Mouse (Mus musculus) kidney, adult 9 months (tissue): Measurements from ENCODE around the gene S1pr3.

Experiments used
- DNase-seq: peaks from one replicate; pipeline ENCODE4 v3.0.0; 2022

The S1pr3 gene

GRCm38 (mm10) chr13:51464294-51464693 is 55.9 kb downstream of the S1pr3 start:
- DNase-seq = no peak

GRCm38 (mm10) chr13:51466117-51466841 is 57.8 kb downstream of the S1pr3 start:
- no peak for DNase-seq

- DNase-seq = no peak
These were observed 60.3 kb downstream of the S1pr3 start for GRCm38 (mm10) chr13:51468697-51469250.
